Mouse (Mus musculus): ENCODE measurements around the gene Fosl2. TPM values are rescaled to one million over a fixed set of nuclear protein-coding genes. Genes with fewer than 3 reads are reported as not detected.
A peak's percentile ranks its signal among the peaks of the same experiment; 100 is the strongest.

The Fosl2 gene
- total RNA-seq, 4 experiments from 2014 or later, result 25.9 to 30.3 (median 28.4) TPM

DNA sequence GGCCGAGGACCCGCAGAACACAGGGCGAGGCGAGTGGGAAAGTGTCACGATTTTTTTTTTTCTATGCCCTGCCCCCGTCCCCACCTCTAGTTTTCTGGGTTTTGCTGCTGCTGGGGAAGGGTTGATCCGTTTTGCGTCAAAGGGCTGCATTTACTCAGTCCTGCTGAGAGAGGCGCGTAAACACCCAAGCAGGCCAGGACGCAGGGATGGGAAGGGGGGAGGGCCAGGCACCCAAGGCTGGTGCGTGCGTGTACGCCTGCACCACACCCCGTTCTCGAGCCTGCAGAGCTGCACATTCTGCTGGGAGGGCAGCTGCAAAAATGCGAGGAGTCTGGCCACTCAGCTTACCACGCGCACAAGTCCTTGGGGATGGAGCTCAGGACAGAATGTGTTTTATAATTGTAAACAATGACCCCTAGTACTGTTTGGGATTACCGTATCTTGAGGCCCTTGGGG is 2.0 kb upstream of the Fosl2 start:
- peak; percentile 60 to 79 for DNase-seq (ENCODE audit: low spot score in 2 of 2)

DNA sequence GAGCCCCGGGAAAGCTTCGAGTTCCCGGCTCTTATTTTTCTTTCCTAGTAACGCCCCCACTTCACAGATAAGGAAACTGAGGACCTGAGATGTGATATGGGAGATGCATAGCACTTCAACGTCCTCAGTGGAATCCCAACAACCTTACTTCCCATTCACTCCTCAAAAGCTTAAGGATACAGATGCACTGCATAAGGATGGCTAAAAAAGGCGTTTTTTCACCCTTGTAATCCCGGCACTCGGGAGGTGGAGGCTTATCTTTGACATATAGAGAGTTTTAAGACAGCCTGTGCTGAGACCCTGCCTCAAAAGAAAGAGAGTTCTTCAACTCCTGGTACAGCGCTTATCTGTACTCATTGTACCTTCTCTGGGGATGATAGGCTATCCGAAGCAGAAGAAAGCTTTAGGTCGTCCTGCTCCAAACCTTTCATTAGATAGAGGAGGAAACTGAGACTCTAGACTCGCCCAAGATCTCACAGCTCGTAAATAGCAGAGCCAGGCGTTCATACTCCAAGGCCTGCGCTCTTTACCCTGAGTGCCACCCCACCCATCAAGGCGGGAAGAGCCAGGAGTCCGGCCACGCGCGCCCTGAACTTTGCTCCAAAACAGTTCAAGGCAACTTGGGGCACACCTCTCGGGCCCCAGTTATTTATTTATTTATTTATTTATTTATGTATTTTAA is 1.4 kb upstream of the Fosl2 start:
- DNase-seq (ENCODE audit: low spot score in 2 of 2), result no peak

DNA sequence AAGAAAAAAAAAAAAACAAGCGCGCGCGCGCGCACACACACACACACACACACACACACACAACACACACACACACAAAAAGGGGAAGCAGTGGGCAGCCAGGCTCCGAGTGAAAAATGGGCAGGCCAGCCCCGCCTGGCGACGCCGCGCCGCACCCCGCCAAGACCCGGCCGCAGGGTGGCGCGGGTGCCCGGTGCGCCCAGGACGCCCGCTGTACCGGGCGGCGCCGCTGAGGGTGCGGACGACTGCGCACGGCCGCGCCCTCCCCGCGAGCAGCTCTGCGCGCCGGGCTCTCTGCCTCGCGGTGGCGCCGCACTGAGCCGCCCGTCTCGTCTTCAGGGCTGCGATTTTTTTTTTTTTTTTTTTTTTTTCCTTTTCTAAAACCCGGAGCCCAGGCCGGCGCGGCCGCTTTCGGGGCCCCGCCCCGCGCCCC is 682 bp upstream of the Fosl2 start:
- DNase-seq (ENCODE audit: low spot score in 2 of 2), result no peak

DNA sequence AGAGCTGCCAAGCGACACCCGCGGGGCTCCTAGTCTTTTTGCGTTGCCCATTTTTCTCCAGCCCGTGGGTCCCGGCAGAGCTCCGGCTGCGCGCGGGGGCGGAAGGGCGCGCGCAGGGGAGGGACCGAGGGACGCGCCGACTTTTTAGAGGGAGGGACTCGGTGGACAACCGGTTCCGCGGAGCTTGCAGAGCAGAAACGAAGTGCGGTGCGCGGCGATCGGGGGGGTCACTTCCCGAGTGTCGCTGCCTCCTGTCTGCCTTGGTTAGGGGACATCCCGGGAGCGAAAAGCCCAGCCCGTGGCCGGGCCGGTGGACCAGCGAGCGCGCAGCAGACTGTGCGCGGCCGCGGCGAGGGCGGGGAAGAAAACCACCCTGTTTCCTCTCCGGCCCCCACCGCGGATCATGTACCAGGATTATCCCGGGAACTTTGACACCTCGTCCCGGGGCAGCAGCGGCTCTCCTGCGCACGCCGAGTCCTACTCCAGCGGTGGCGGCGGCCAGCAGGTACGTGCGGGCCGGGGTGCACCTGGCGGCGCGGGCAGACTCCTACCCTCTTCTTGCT is 781 bp downstream of the Fosl2 start:
- peak; percentile 40 to 51 for DNase-seq (ENCODE audit: low spot score in 2 of 2)

DNA sequence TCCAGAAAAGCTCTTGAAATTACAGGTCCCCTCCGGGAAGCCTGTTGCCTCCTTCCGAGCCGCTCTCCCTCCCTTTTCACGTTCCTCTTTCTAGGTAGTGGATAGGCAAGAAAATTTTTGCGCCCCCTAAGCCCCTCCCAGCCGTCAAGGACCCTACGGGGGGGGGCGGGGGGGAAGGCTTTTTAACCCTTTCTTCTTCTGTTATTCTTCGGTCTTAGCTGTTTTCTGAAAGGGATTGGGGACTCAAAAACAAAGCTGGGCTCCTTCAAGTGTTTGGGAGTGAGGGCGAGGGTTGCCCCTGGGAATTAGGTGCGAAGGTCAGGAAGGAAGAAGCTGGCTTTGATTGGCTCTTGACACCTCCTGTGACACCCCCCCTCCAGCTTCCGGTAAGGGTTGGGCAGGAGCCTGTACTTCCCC is 1.5 kb downstream of the Fosl2 start:
- DNase-seq (ENCODE audit: low spot score in 2 of 2), result no peak

DNA sequence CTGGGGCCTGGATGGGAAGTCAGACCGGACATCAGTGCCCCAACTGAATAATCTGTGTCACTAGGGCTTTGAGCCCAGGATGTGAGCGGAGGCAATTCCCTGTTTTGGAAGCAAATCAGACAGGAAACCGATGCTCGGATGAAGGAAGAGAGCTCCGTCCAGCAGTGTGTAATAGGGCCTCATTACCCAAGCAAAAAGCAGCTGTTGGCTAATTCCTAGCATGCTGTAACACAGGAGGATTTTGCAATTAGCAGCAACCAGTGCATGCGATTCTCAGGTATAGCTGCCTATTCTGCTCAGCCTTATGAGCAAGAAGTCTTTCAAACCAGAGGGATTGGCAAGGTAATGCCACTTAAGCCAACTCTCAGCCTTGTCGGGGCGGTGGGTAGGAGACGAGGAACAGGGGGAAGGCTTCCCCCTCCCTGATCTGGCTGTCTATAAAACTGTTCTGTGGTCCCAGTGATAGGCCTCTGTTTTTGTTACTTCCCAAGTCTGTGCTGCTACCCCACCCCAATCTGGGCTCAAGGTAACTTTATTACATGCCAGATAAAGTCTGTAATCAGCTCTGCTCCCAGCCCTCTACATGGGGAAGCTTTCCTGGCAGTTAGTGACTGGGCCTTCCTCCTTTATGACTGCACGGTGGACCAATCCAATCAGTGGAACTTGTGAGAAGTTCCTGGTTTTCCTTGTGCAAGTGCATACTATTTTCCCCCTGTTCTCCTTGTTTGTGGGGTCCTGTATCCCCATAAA is 3.0 kb downstream of the Fosl2 start:
- DNase-seq (ENCODE audit: low spot score in 2 of 2), result no peak

DNA sequence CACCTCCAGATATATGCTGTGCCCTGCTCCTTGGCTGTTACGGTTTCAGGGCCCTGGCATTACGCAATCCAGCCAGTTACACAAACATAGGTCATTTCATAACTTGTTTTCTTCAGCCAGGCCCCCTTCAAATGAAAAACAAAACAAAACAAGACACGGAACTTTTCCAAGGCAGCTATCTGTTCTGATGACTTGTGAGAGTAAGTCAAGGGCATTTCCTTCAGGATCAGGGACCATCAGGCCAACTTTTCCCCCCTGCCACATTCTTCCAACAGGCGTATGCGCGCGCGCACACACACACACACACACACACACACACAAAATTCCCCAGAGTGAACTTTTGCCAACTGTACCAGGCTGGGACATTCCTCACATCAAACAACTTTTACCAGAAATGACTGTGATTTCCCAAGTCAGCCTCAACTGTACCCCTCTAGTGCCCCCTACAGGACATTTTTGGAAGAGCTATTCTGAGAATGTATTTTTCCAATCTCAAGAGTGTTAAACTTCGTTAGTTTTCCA is 4.0 kb downstream of the Fosl2 start:
- no peak for DNase-seq (ENCODE audit: low spot score in 2 of 2)

DNA sequence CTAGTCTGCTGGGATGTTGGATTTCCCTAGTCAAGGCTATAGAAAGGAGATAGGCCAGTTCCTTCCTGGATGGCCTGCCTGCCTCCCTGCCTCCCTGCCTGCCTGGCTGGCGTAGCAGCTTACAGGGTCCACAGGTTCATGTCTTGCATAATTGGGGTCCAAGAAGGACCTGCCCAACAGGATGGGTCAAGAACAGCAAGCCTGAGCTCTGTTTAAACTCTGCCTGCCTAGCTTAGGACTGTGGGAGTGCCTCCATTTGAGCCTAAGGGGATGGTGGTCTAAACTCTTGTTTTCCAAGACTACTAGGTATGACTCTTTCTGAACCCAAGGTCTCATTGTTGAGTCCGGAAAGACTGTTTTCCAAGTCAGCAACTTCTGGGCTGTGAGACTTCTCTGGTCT is 6.3 kb downstream of the Fosl2 start:
- no peak for DNase-seq (ENCODE audit: low spot score in 2 of 2)

DNA sequence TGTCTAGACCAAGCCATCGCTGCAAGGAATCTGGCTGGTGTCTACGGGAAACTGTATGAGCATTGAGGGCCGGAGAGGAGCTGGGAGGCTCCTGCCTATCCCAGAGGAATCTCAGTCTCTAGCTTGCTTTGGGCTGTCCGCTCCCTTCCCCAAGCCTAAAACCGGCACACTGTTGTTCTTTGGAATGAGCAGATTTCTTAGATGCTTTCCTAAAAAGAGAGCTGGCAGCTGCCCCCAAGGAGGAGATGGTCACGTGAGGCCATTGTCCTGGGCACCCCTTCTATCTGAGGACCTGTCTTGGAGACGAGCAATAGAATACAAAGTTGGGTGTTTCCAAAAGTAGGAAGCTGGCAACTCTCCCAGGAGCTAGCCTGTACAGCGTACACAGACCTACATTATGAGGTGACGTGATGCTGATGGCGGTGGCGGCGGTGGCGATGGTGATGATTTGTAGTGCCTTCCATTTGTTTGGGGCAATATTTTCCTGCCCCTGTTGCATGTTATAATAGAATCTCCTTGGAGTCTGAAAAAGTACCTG is 7.9 kb downstream of the Fosl2 start:
- DNase-seq (ENCODE audit: low spot score in 2 of 2), result no peak

DNA sequence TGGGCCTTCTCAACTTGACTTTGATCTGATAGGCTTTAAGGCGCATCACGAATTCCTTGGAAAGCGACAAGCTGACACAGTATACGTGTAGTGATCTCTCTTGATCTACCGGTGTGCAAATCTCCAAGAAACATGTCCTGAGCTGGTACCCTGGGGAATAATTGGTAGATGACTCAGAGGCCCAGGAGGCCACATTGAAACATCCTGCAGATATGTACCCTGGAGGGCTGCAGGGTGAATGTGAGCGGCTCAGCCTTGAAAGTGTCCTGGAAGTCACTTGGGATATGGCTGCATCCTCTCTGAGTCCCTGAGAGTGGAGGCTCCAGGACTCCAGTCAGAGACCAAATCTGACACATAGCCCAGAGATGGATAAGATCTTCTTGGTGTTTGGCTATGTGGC is 10.7 kb downstream of the Fosl2 start:
- no peak for DNase-seq (ENCODE audit: low spot score in 2 of 2)

DNA sequence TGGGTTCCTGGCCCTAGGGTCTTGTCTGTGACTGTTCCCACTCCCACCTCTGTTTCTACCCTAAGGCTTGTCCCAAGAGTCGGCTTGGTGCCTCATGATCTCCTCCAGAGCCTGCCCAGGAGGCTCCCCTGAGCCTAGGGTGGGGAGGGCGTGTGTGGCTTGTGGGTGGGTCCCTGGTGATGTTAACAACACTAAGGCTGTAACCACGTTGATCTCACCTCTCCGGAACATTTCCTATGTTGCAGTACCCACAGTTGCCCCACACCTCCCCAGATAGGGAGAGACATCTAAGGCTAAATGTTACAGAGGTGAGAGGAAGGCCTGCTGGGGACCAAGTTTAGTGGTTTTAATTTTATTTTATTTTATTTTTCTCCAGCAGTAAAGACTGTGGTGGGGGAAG is 13.0 kb downstream of the Fosl2 start:
- no peak for DNase-seq (ENCODE audit: low spot score in 2 of 2)

DNA sequence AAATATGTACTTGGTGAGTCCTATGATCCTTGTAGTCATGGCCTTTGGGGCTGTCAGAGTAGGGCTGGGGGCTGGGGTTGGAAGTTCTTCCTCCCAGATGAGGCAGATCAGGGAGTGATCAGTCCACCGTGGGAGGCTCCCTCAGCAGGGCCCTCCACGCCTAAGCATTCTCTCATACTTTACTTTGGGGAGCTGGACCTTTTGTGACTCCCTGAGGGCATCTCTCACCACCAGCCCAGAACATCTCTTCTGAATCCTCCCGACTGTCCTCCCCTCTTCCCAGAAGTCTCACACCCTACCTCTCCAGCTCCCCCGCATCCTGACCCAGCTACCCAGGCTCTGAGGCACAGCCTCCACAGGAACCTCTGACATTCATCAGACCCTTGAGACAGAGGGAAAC is 15.6 kb downstream of the Fosl2 start:
- no peak for DNase-seq (ENCODE audit: low spot score in 2 of 2)

DNA sequence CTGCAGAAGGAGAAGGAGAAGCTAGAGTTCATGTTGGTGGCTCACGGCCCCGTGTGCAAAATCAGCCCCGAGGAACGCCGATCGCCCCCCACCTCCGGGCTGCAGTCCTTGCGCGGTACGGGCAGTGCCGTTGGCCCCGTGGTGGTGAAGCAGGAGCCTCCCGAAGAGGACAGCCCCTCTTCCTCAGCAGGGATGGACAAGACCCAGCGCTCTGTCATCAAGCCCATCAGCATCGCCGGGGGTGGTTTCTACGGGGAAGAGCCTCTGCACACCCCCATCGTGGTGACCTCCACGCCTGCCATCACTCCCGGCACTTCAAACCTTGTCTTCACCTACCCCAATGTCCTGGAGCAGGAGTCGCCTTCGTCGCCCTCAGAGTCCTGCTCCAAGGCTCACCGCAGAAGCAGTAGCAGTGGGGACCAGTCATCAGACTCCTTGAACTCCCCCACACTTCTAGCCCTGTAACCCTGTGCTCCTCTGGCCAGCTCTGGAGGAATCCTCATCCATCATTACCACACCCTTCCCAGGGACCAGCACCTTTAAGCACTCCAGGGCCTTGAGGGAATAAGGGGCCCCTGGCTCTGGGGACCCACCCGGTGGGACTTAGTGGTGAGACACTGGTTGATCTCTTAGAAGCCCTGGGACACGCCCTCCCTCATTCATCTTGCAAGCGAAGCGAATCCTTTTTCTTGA is 17.3 kb downstream of the Fosl2 start:
- no peak for DNase-seq (ENCODE audit: low spot score in 2 of 2)

DNA sequence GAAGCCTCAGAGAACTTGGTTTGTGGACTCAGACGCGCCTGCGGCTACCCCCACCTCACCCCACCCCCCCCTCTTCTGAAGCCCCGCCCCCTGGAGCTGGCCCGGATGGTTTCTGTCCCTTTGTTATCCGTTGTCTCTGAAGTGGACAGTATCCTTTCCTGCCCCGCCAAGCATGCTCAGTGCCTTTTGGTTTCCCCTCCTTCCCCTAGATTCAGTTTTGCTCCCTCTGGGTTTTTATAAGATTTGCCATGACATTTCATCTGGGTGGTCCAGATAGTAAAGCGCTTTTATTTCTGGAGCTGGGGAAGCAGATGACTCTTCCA is 17.8 kb downstream of the Fosl2 start:
- no peak for DNase-seq (ENCODE audit: low spot score in 2 of 2)

DNA sequence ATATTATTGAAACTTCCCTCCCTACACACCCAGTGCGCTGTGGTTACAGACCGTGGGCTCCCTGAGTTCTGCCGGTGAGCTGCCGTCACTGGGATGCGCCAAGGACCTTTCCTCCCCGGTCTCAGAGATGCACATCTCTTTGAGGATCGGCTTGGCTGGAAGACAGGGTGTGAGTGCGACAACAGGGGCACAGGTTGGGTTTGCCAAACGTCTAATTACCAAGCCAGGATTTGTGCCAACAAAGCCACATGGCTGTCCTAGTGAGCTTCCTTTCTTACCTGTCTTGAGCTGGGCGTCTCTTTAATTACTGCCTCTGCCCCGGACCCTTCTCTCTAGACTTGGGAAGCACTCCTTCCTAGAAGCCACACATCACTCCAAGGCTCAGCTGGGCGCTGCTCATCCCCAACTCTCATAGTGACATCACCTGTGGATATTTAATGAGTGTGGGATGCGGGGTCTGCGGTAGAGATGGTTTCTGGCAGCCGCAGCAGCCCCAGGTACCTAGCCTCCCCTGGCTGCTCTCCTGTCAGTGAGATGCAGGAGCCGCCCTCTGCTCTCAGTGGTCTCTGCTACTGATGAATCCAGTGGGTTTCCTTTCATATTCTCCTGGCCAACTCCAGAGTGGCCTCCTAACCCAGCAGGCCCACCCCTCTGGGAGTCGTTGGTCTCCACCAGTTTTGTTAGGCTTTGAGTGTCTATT is 18.3 kb downstream of the Fosl2 start:
- DNase-seq (ENCODE audit: low spot score in 2 of 2), result no peak

DNA sequence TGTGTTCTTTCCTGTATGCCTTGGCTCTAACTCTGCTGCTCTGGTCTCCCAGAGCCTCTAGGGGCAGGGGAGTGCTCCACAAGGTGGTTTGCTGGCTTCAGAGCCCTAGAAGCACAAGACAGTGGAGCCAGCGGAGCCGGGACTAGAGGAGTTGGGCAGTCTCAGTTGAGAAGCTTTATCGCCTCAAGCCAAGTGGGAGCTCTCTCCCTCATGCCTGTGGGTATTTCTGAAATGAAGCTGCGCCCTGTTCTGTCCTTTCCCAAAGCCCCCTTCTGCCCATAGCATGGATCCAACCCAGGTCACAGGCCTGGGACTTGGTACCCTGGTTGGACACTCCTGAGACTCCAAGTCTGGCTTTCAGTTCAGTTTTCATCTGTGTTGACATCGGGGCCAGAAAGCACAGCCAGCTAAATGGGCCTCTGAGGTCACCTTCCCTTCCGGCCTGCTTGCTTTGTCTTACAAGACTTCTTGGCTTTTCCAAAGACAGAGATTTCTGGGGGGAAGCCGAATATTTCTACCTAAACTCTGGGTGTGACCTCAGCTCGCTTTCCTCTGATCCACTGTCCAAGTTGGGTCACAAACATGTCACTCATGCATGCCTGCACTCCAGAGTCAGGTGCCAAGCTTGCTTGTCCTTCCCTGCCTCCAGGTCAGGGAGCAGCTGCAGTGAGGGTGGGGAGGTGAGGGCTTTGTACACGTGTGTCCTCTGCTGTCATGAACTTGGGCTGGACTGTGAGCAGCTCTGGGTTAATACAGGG is 19.5 kb downstream of the Fosl2 start:
- DNase-seq (ENCODE audit: low spot score in 2 of 2), result no peak

DNA sequence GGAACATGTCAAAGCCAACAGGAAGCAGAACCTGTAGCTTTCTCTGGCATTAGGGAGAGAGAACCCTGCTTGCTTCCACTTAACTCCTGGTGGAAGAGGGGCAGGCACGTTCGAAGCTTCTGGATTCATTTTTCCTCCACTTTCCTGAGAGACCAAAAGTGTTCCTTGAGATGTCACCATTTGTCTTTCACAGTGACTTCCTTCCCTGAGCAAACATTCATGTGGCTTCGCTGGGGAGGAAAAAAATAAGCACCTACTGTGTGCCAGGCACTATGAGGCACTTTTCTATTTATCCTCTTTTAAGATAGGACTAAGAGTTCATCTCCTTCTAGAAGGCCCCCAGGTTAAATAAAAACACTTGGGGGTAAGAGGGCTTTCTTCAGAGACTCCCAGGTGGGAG is 20.3 kb downstream of the Fosl2 start:
- DNase-seq (ENCODE audit: low spot score in 2 of 2), result no peak

DNA sequence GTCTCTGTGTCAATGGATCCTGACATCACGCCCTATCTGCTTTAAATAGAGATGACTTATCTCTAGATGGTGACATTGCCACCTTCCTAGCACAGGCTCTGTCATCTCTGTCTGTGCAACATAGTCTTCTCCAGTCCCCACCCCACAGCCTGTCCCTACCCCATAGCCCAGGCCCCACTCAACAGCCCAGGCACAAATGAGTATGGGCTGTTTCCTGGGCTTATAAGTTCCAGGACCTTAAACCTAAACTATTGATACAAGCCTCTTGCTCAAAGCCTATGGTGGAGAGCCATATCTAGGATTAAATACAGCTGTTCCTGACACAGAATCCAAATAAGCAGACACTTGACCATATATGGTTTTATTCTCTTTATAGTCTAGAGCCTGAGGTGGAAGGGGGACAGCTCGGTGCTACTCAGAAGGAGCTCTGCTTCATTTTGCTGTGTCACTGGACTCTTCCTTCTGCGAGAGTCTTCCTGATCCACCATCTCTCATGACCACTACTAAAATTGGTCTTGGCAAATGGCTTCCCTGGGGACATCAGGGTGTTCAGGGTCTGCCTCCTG is 28.0 kb downstream of the Fosl2 start:
- no peak for DNase-seq (ENCODE audit: low spot score in 2 of 2)

DNA sequence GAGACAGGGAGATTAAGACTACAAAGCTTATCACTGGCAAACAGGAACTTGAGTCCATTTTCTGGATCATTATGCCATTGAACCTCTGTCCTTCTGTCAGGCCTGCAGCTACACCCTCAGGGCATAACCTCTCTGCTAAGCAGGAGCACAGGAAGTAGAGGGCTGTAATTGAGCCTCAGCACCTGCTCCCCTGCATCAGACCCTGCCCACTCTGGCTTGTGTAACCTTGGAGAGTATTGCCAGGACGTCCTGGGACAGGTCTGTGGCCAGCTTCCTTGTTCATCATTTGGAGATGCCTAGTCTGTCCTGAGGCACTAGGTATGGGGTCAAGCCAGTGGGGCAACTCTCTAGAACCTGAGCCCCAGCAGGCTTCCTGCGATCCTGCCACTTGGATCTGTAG is 36.6 kb downstream of the Fosl2 start:
- no peak for DNase-seq (ENCODE audit: low spot score in 2 of 2)

DNA sequence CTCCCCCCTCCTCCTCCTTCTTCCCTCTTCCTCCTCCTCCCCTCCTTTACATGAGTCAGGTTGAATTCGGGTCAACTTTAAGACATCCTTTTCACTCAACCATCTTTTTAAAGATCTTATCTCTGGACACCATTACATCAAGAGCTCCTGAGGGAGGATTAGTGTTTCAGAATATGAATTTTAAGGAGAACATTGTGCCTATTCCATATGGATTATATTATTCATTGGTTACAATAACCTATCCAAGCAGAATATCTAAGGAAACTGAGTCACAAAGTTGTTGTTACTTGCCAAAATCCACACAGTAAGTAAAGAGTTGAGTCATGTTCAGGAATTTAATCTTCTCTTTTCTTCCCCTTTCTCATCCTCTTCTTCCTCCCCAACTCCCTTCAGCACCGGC is 41.2 kb downstream of the Fosl2 start:
- no peak for DNase-seq (ENCODE audit: low spot score in 2 of 2)
